Mouse (Mus musculus) lung, adult 2 months (tissue): ENCODE data around the gene Mcm2.

ENCODE experiments used
- CTCF ChIP-seq: fragments of 200-500 bp; IDR thresholded peaks from 2 replicates; pipeline ENCODE4 v1.5.1; 2011; ENCODE audit warnings: mild to moderate bottlenecking, low read length, control low read depth; ENCODE audit not compliant: insufficient read depth
- POLR2A ChIP-seq: fragments of 200-500 bp; IDR thresholded peaks from 2 replicates; pipeline ENCODE4 v1.6.1; 2011; ENCODE audit warnings: low read depth, mild to moderate bottlenecking, control low read depth, low read length, borderline replicate concordance; ENCODE audit errors: extremely low read depth

DNA sequence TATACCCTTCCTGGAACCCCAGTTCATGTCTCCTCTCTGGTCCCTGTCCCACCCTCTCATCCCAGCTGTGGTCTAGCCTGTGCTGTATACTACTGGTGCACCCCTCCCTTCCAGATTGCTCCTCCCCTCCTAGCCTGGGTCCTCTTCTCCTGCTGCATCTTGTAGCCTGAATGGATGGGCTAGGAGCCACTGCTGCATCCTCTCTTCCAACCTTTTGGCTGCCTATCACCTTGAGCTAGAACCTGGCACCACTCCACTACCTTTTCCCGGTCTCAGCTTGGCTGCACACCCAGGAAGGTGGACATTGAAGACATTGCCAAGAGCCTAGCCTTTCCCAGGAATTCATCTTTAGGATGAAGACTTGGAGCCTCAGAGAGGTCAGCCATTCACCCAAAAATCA is 29.4 kb upstream of the Mcm2 start:
- TF ChIP-seq POLR2A (no peak), CTCF (no peak)
